Mouse (Mus musculus) gastrocnemius, postnatal 25 days (tissue): ENCODE measurements around the gene Cubn. TPM values are rescaled to one million over a fixed set of nuclear protein-coding genes. Genes with fewer than 3 reads are reported as not detected.

Experiments
- DNase-seq: peaks from one replicate; pipeline ENCODE4 v3.0.0; 2022
- total RNA-seq, 2 experiments: library from RNA; stranded (reverse); gene quantifications; 1 replicate in 1 of 2; 2 replicates in 1 of 2; pipeline ENCODE4 v1.2.3; 2021

Gene Cubn
- total RNA-seq, 2 experiments from 2014 or later: 0.05 to 0.08 TPM

DNA sequence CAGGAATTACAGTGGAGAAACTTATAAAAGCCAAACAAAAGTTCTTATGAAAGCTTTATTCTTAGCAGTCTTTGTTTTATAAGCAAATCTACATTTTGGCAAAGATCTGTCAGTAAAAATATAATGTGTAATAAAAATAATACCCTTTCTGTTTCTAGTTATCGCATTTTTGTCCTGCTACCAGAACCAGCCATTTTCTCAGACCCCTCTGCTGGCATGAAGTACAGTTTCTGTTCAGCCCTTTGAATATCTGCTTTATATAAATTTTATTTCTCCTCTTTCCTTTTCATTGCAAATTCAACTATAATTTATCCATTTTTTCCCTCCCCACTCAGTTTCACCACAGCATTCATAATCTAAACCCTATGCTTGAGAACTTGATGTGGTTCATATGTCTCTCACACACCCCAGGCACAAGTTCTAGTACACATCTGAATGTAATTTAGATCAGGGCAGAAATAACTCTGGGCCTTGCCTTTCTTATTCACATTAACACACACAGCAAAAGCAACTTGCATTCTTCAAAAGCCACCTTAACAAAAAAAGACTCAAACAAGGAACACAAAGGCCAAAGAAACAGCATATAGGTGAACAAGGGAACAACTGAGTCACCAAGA is 139.4 kb downstream of the Cubn start:
- no peak for DNase-seq

DNA sequence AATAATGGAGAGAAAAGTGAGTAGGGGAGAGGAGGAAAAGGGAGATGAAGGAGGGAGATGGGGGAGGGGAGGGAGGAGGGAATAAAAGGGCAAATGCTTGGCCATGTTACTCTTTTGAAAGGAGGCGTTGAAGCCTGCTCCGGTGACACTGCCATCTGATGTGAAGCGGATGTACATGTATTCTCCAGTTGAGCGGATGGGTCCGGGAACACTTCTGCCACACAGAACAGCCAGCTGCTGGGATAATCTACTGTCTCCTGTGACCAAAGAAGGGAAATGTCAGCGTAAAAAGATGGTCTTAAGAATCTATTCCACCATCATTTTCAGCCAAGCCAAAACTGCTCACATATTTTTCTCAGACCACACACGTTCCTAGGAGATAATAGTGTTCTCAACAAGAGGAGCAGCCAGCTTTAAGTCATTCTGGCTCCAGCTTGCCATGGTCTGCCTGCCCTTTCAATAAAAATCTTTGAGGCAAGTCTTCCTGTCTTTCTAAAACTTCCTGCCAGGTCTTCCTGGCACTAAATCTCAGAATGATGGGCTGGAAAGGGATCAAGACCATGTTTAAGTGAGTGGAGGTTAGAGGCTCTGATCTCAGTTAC is 149.2 kb downstream of the Cubn start:
- no peak for DNase-seq

DNA sequence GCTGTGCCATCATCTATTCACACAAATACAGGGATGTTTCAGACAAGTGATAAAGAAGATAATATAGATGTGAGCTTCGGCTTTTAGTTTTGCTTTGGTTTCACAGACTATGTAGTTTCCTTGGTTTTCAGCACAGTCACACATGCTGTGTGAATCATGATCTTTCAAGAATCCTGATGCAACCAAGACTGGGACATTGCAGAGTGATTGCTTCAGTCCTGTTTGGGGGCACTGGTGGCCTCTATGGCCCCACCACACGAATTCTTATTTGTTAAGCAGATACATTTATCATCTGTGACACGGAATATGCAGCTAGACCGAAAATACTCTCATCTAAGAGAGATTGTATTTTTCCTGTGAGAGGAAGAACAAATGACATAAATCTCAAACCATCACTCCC is 156.2 kb downstream of the Cubn start:
- DNase-seq: no peak

DNA sequence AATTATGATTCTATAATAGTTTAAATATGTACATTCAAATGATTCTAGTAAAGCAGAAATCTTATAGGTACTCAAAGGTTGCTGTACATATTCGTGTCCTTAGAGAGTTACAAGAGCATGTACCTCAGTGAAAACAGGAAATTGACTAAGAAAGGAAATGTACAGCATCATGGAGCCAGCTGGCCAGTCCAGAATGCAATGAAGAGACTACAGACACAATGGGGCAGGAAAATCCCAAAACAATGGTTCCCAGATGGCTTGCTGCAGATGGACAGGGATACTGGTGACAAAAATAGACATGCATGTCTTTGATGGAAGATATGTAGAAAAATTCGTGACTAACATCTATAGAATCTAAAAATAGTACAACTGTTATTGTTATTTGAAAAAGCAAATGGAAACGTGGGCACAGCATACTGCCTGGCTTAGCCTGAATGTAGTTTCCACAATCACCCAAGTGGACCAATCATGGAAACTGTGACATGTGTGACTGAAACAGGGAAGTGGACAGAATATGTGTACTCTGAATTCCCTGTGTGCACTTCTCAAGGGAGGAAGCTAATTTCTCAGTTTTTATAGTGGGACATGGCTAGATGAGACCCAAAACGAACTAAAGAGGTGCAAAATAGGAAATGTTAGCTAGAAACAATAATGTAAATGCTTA is 161.7 kb downstream of the Cubn start:
- no peak for DNase-seq

DNA sequence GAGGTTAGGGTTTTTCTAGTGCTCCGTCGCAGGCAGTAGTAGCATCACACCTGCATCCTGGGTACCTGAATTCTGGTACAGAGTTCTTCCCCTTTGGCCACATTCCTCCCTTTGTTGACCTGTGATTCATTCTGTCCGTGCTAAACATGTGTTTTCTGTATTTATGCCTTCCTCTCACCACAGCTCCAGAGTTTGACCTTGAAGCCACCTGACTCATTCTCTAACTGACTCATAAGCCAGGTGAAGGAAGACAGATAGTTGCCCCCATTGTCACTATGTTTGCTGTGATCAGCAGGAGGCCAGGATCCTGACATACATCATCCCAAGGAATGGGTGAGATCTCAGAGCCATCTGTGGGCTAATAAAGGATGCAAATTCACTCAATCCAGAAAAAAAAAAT is 188.2 kb downstream of the Cubn start:
- DNase-seq: no peak

DNA sequence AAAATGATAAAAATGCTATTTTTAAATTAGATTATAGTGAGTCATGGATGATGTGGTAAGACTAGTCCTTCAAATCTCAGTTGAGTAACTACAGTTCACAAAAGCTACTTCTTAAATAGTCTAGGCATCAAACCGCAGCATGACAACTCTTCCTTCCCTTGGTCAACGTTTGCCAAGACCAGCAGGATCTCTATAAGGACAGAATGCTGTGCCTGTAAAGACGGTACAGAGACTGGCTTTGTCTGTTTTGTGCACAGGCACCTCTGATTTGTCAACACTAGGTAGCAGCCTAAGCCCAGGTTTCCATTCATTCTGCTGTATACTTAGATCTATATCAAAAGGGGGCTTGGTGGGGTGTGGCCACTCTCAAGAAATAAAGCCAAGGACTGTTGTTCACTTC is 192.6 kb downstream of the Cubn start:
- DNase-seq: no peak

DNA sequence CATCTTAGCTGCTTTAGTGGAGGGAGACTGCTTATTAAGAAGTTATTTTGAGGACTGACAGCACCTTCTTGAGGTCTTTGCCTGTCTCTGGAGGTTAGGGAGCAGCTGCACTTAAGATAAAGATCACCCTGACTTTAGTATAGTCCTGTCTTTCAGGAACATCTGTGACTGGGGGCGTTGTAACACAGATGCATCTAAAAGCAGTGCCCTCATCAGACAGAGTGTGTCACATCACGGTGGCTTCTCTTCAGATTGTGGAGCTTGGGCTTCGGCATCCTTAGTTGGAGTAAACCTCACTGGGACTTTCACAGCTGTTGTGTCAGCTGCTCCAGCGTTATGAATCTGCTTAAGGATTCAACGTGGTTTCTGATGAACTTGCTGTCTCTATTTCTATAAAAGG is 193.9 kb downstream of the Cubn start:
- no peak for DNase-seq

DNA sequence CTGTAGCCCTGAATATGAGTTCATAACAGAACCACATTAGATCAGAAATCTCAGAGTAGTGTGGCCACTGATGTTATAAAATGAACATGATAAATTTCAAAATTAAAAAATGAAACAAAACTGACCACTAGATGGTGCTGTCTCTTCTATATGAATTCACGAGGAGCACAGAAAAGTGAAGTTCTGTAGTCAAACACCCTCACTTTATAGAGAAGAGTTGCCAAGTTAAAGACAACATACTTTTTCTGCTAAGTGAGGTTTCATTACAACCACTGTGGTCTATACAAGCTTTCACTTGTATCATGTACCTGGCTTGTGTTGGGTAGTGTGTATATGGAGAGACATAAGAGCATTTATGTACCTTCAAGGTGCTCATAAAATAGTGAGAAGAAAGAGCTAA is 201.0 kb downstream of the Cubn start:
- DNase-seq: no peak

DNA sequence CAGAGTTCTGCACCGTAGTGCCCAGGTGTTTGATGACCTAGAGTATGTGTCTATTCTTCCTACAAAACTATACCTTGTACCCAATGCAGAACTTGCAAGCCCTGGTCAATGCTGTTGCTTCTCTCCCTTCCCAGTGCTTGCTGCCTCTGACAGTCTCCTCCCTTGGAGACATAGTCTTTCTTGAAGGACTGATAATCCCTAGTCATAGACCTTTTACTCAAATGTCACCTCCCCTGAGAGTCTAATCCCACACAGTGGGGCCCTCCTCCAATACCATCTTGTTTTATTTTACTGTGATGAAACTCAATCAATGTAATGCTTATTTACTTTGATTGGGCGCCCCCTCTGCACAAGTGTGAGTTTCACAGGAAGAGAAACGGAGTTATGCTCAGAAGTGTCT is 201.5 kb downstream of the Cubn start:
- no peak for DNase-seq

DNA sequence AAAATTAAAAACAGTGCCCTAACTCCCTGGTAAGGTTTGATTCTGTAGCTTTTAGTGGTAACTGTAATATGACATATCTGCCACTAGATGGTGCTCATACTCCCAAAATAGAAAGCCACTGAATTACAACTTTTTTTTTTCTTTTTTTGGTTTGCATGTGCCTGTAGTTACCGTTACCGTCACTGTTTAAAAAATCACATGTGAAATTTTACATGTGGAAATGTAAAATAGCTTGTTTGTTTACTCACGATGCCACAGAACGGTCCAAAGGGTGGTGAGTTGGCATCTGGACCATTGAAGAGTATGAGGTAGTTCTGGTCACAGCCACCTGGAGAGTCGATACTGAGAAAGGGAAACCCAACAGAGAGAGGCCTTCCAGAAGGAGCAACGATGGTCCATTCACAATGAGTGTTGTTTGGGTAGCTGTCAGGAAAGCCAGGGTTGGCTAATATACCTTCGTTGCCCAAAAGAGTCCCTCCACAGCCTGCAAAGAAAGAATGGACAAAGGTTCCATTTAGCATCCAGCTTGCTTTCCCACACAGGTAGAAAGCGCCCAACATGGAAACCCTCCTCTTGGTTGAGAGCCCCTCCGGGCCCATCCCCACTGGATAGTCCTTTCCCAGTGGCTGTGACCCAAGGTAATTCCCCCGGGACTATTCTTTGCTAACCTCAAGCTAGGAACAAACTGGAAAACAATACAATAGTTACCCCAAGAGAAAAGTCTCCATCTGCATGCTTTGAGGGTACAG is 213.3 kb downstream of the Cubn start:
- DNase-seq: no peak

DNA sequence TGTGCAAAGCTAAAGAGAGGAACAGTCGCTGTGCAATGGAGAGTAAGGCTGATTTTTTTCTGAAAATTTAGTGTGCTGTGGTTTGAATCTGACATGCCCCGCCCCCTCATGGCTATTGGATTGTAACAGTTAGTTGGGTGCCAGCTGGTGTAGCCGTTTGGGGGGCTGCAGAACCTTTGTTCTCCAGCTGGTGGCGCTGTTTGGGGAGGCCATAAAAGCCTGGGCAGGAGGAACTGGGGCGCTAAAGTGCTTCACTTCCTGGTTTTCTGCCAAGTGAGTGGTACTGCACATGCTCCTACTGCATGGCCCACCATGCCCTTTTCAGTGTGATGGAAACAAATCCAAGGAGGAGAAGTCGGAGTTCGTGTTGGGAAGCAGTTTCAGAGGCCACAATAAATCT is 215.7 kb downstream of the Cubn start:
- DNase-seq: no peak

DNA sequence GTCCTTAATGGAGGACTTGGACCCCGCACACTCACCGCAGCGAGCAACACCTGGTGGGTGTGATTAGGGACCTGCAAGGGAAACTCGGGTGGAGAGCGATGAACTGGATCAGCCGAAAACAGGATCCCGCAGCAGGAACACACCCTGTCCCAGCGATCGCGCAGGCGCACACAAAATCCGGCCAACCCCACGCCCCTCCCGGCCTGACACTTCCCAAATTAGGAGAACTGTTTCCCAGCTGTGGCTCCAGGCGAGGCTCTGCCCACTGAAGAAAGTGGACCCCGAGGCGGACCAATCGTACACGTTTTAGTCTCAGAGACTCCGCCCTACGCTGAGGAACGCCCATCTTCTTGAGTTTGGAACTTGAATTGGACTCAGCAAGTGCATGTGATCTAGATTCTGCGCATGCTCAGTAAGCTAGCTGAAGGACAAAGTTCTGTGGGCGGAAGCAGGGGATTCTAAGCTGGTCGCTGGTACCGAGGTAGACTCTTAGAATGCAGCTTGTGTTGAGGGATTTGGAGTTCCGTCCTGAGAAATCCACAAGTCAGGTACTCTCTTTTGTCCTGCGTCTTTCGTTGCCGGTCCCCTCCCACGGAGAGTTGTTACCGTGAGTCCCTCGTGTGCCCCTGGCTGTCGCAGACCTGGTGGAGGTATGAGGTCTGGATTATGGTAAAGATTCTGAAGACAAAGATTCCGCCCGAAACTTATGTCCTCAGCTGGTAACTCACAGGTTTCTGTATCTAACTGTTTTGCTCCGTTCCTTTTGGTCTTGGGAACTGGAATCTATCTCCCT is 220.3 kb downstream of the Cubn start, which contains the start of gene Rsu1:
TSS of gene Rsu1 (minus strand) at position 251 of the 793 bp plus-strand sequence.
- DNase-seq: peak; percentile 97

DNA sequence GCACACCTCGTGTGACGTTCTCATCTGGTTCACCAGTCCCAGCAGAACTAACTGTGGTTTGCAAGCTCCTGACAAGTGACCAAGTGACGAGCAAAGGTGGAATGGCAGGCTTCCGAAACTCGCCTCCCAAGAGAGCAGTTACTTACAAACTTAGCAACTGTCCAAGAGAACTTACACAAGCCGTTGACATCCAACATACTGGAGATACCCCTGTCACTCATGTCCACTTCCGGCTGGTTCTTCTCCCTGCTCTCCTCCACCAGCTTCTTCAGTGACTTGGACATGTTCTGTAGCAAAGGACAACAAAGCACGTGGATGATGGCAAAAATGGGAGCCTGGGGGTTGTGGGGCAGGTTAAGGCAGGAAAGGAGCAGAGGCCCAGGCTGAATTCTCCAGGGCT is 220.9 kb downstream of the Cubn start:
- DNase-seq: peak; percentile 10

DNA sequence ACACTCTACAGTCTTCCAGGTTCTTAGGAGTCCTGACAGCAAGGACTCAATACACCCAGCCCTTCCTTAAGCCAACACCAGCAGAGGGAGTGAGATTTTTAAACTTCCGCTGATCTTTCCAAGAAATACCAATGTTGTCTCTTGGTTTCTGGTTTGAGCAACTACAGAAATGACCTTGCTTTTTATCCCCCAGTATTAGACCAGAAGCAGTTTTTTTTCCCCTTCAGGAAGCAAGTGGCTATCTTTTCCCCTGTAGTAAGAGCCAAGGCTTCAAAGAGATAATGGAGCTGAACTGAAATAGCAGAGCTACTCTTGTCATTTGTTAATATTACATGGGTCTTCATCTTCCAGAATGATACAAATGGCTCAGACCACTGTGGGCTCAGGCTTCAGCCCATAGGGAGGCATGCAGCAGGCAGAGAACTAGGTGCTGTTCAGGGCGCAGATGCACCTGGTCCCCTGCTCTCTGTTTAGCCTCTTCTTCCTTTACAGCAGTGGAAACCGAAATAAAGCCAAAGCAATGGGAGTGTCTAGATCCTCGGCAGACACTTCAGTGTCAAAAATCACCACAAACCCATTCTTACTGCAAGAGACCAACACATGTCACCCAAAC is 222.8 kb downstream of the Cubn start:
- DNase-seq: no peak

DNA sequence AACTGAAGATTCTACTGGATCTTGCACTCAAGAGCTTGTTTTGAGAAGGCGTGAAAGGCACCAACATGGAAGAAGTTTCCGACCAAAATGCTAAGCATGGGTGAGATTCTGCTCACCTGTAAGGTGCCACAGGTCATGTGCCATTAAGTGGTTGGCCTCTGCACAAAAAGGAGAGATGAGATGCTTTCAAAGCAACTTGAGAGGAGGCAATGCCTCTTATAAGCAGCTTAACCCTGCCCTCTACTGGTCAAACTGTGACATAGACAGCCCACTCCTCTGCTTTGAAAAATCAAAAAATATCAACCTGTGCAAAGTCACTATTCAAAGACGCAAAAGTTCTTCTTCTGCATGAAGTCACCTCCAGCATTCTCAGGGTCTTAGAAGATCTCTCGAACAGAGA is 226.7 kb downstream of the Cubn start:
- DNase-seq: no peak

DNA sequence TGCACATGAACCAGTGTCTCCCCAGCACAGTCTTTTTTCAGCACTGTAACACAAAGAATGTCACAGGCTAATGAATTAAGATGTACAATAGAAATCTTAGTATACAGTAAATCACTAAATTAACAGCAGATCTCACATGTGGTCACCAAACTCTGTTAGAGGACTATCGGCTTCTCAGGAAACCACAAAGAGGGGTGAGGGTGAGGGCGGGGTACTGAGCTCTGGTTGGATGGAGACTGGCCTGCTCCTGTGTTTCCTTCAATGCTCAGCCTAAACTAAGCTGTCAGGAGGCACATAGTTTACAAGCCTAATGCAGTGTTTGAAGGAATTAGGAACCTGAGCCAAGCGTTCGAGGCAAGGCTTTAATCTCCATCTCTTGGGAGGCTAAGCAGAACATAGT is 228.5 kb downstream of the Cubn start:
- no peak for DNase-seq

DNA sequence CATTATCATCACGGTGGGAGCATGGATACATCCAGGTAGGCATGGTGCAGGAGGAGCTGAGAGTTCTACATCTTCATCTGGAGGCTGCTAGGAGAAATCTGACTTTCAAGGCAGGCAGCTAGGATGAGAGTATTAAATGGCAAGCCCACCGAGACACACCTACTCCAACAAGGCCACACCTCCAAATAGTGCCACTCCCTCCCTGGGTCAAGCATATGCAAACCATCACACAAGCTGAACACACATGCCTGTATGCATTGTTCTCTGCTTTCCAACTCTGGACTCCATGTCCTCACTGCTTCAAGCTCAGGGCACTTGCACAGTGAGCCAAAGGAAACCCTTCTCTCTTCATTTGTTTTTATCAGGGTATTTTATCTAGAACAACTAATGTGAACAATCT is 233.0 kb downstream of the Cubn start:
- DNase-seq: no peak

DNA sequence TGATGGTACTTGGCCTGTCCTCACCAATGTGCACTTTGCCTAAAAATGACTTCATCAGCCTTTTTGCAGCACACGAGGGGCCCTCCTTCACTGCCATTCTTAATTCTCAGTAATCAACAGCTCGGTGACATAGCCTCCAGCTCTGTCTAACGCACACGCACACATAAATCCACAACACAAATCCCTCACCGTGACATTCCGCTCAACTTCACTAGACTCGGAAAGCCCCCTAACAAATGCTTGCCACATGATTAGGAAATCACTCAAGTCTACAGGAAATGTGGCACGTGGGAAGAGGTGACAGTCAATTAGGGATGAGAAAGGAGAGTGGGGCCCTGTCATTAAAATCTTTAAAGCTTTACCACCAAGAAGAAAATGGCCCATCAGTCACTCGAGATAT is 250.9 kb downstream of the Cubn start:
- DNase-seq: no peak

DNA sequence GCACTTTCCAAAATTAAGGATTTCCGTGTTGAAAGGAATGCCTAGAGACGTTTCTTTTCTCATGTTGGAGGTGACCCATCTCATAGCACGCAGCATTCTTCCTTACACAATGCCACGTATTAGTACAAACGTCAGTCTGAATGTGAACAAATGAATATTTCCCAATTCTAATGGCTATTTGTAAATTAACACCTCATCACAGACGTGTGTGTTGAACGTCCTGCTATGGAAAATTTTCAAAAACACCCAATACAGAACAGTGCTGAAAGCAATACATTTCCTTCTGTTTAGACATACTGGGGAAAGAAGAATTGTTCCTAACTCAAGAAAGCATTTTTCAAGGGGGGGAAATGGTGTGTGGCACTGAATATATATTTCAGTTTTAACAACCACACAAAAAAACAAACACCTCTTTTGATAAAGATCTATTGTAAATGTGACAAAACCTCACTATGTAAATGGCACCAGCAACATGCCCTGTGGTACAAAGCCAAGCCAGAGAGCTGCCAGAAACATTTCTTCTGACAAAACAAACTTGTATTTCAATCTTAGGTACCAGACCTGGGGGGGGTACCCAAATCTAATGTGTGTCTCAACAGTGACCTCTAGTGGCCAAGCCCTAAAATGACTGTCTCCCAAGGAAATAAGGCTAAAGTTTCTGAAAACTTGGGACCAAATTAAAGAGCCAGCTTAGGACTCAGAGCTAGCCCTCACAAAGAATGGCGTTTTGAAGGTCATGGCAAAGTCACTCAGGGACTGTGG is 254.3 kb downstream of the Cubn start:
- DNase-seq: no peak

DNA sequence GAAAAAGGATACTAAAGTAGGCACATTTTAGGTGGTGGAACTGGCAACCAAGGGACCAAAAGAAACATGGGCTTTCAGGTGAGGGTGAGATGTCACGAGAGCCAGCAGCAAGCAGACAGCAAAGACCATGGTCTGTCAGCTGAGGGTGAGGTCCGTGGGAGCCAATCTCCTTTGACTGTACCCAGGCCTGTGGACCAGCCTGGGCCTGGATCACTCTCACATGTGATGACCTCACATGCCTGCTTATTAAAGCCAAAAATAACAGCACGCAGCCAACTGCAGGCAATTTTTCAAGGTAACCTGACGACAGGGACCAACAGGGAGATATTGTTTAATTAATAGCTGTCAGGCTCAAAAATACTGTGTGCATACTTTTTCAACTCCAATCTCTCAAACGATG is 255.9 kb downstream of the Cubn start:
- DNase-seq: peak; percentile 8

DNA sequence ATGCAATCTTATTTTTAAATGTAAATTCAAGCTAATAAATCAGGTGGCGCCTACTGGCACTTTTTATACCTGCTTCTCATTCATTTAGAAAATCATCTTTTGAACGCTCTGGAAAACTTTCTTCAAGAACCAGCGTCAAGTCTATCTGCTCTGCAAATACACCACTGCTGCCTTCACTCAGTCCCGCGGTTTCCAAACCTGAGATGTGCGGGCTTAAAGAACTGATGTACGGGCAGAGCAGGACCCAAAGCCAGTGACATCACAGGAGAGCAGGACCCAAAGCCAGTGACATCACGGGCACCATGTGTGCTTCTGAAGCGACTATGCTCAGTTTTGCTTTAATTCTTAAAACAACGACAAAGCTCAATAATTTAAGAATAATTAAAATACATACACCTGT is 256.8 kb downstream of the Cubn start:
- no peak for DNase-seq
